Mouse (Mus musculus): ENCODE results near the gene Tgfbr2.
"Not testable (repeated sequence)": the region's sequence is repeated elsewhere in the genome, so short reads cannot be mapped to it uniquely, and the experiment has no call there.

Tgfbr2 gene

DNA sequence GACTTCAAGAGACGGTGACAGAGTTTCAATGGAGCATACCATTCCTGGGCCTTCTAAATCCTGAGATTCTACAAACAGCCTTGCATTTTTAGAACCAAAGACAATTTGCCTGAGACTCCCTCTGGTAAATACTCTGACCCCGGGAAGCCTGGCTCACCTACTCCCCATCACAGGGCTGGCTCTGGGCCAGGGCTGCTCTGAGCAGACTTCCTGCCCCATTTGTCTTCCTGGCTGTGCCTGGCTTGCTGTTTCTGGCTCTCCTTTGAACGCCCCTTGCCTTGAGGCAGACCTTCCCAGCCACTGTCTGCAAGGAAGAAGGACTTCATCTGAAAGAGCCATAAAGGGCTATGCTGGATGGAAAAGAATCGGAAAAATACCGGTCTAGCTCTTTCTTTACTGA is 83.2 kb downstream of the Tgfbr2 start:
- Histone ChIP-seq H3K27me3 (ENCODE audit: control insufficient read depth, insufficient read depth, low read length, poor library complexity, severe bottlenecking) (no peaks in the 10 kb centered on the region), H3K36me3 (ENCODE audit: control insufficient read depth, insufficient read depth, low read length, poor library complexity, severe bottlenecking) (peaks cover 38% of the 10 kb centered on the region)
- DNase-seq (ENCODE audit: low read depth, low spot score): no peak

- peaks cover 37% of the 10 kb centered on the region for H3K36me3 ChIP-seq (ENCODE audit: control insufficient read depth, insufficient read depth, low read length, poor library complexity, severe bottlenecking)
Observed at GRCm38 (mm10) chr9:116091101-116091841, 83.9 kb downstream of the Tgfbr2 start.

GRCm38 (mm10) chr9:116090296-116090695 is 84.9 kb downstream of the Tgfbr2 start:
- no peak for DNase-seq (ENCODE audit: low read depth, low spot score)
- Histone ChIP-seq H3K36me3 (ENCODE audit: control insufficient read depth, insufficient read depth, low read length, poor library complexity, severe bottlenecking) (peaks cover 34% of the 10 kb centered on the region), H3K27me3 (ENCODE audit: control insufficient read depth, insufficient read depth, low read length, poor library complexity, severe bottlenecking) (no peaks in the 10 kb centered on the region)

More at GRCm38 (mm10) chr9:116091101-116091841, 83.9 kb downstream of the Tgfbr2 start:
- no peaks in the 10 kb centered on the region for H3K27me3 ChIP-seq (ENCODE audit: control insufficient read depth, insufficient read depth, low read length, poor library complexity, severe bottlenecking)
- no peak for DNase-seq (ENCODE audit: low read depth, low spot score)

DNA sequence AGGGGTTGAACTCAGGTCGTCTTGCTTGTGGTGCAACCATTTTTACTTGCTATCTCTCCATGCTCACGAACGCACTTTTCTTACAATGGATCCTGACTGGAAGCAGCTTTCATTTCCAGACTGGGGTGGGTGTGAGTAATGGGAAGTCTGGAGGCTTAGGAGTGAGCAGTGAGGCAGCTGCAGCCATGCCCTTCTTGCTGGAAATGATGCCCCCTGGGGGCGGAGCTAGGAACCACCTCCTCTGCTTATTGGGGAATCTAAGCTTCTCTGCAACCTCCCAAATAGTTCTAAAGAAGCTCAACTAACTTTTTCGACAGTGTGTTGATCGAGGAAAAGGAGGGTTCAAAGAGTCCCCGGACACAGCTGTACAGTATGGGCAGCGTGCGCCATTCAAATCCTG is 86.2 kb downstream of the Tgfbr2 start:
- H3K27me3 ChIP-seq (ENCODE audit: control insufficient read depth, insufficient read depth, low read length, poor library complexity, severe bottlenecking): no peaks in the 10 kb centered on the region
- DNase-seq (ENCODE audit: low read depth, low spot score): peak; percentile 50
- H3K36me3 ChIP-seq (ENCODE audit: control insufficient read depth, insufficient read depth, low read length, poor library complexity, severe bottlenecking): peaks cover 32% of the 10 kb centered on the region

DNA sequence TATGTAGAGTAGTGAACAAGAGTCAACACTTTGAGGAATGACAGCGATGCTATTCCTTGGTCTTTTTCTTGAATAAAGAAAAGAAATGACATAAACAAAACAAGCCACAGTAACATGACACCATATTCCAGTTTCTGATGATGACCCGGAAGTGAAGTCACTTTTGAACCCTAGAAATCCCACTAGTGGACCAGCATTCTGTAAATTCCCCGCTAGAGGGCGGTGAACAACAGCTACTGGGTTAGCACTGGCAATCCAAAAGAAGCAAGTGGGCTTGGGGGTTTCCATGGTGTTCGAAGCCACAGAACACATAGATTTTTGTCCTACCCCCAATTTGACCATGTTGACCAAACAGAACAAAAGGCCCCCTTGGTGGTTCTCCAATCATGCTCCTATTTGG is 87.3 kb downstream of the Tgfbr2 start:
- DNase-seq (ENCODE audit: low read depth, low spot score): peak; percentile 85
- no peaks in the 10 kb centered on the region for H3K27me3 ChIP-seq (ENCODE audit: control insufficient read depth, insufficient read depth, low read length, poor library complexity, severe bottlenecking)

DNA sequence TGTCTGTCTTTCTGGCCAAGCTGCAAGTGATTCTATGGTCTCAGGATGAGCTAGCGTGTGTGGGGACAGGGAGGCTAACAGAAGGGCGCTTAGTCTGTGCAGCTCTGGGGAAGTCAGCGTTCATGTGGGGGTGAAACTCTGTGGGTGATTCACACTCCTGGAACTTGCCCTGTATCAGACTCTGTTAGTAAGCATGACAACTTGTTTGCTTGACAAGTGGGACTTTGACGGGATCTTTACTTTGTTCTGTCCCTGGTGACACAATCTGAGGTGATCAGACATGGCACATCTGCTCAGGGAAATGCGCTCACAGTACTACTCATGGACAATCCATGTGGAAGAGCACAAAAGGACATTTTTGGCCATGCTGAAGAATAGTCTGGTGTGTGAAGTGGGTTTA is 87.9 kb downstream of the Tgfbr2 start:
- H3K36me3 ChIP-seq (ENCODE audit: control insufficient read depth, insufficient read depth, low read length, poor library complexity, severe bottlenecking): peaks cover 26% of the 10 kb centered on the region
- no peaks in the 10 kb centered on the region for H3K27me3 ChIP-seq (ENCODE audit: control insufficient read depth, insufficient read depth, low read length, poor library complexity, severe bottlenecking)
- DNase-seq (ENCODE audit: low read depth, low spot score): no peak

More for the DNA sequence above, 87.3 kb downstream of the Tgfbr2 start:
- H3K36me3 ChIP-seq (ENCODE audit: control insufficient read depth, insufficient read depth, low read length, poor library complexity, severe bottlenecking): peaks cover 32% of the 10 kb centered on the region

- Histone ChIP-seq H3K27me3 (ENCODE audit: control insufficient read depth, insufficient read depth, low read length, poor library complexity, severe bottlenecking) (no peaks in the 10 kb centered on the region), H3K36me3 (ENCODE audit: control insufficient read depth, insufficient read depth, low read length, poor library complexity, severe bottlenecking) (peaks cover 20% of the 10 kb centered on the region)
- DNase-seq (ENCODE audit: low read depth, low spot score): no peak
Observed at GRCm38 (mm10) chr9:116085999-116086398, 89.2 kb downstream of the Tgfbr2 start.

DNA sequence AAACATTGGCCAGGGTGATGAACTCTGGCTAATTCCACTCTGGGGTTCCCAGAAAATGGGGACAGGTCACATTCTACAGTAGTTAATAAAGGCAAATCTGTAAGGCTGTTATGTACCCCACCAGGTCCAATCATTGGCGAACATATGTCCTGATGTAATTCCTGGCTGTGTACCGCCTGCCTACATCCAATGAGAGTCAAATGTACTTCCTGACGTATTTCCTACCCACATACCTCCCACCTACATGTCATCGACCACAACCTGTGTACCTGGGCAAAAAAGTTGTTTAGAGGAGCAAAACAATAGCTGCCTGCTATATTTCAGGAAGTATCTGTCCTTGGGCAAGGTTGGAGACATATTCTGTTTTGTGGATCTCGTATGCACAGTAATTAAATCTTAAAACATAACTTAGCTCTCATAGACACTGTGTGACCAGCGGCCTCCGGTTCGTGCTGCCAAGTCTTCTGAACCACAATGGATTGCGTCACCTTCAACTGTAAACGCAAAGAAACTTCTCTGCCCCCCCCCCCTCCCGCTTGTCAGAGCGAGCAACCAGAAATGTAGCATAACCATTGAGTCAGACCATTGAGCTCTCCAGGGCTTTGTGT is 90.7 kb downstream of the Tgfbr2 start:
- peak; percentile 52 for DNase-seq (ENCODE audit: low read depth, low spot score)
- Histone ChIP-seq H3K36me3 (ENCODE audit: control insufficient read depth, insufficient read depth, low read length, poor library complexity, severe bottlenecking) (peaks cover 11% of the 10 kb centered on the region), H3K27me3 (ENCODE audit: control insufficient read depth, insufficient read depth, low read length, poor library complexity, severe bottlenecking) (no peaks in the 10 kb centered on the region)

- H3K36me3 ChIP-seq (ENCODE audit: control insufficient read depth, insufficient read depth, low read length, poor library complexity, severe bottlenecking): peaks cover 9% of the 10 kb centered on the region
- DNase-seq (ENCODE audit: low read depth, low spot score): peak; percentile 82
- no peaks in the 10 kb centered on the region for H3K27me3 ChIP-seq (ENCODE audit: control insufficient read depth, insufficient read depth, low read length, poor library complexity, severe bottlenecking)
Observed at GRCm38 (mm10) chr9:116083726-116084323, 91.3 kb downstream of the Tgfbr2 start.

DNA sequence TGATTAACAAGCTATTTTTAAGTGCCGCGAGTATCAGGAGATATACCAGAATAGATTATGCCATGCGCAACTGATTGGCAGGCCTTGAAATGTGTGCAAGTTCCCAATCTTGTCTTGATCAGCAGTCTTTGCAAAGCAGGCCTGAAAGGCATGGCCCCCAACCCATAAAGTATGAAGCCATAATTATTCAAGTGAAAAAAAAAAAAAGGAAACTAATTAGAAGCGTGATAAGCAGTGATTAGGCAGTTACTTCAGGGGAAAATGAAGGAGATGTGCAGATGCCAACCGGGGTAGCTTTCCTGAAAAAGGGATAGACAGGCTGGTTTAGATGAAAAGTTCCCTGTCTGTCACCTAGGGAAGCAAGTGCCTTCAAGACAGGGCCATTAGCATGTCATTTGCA is 91.9 kb downstream of the Tgfbr2 start:
- DNase-seq (ENCODE audit: low read depth, low spot score): no peak
- Histone ChIP-seq H3K36me3 (ENCODE audit: control insufficient read depth, insufficient read depth, low read length, poor library complexity, severe bottlenecking) (peaks cover 3% of the 10 kb centered on the region), H3K27me3 (ENCODE audit: control insufficient read depth, insufficient read depth, low read length, poor library complexity, severe bottlenecking) (no peaks in the 10 kb centered on the region)

DNA sequence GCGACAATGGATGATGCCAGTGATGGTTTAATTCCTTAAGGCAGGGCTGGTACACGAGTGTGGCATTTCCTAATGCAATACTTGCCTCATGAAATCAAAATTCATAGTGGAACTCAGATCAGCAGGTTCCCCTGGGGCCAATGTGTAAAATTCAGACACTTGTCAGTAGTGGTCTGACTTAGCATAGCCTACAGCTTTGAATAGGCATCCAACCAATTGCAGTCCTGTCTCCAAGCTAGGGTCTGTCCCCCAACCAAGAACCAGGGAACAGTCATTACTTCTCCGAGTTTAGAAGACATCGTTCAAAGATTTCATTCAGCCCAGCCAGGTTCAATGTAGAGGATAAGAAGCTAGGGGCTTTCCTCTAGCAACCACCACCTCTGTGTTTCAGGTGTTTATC is 93.4 kb downstream of the Tgfbr2 start:
- Histone ChIP-seq H3K36me3 (ENCODE audit: control insufficient read depth, insufficient read depth, low read length, poor library complexity, severe bottlenecking) (no peaks in the 10 kb centered on the region; the same call in 1 of the 2 replicates), H3K27me3 (ENCODE audit: control insufficient read depth, insufficient read depth, low read length, poor library complexity, severe bottlenecking) (no peaks in the 10 kb centered on the region)
- DNase-seq (ENCODE audit: low read depth, low spot score): no peak

DNA sequence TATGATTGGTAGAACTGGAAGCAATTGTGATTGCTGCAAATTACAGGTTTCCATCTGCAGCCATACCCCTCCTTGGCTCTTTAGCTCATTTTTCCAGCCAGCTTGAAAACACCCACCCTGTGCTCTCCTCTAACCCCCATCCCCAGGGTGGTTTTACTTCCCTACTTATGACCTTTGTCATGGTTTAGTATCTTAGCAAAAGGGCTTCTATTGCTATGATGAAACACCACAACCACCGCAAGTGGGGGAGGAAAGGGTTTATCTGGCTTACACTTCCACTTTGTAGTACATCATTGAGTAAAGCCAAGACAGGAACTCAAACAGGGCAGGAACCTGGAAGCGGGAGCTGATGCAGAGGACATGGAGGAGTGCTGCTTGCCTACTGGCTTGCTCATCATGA is 97.7 kb downstream of the Tgfbr2 start:
- no peaks in the 10 kb centered on the region for H3K27me3 ChIP-seq (ENCODE audit: control insufficient read depth, insufficient read depth, low read length, poor library complexity, severe bottlenecking)
- DNase-seq (ENCODE audit: low read depth, low spot score): peak; percentile 54
- no peaks in the 10 kb centered on the region for H3K36me3 ChIP-seq (ENCODE audit: control insufficient read depth, insufficient read depth, low read length, poor library complexity, severe bottlenecking)

- DNase-seq (ENCODE audit: low read depth, low spot score): peak; percentile 35
- Histone ChIP-seq H3K36me3 (ENCODE audit: control insufficient read depth, insufficient read depth, low read length, poor library complexity, severe bottlenecking) (no peaks in the 10 kb centered on the region), H3K27me3 (ENCODE audit: control insufficient read depth, insufficient read depth, low read length, poor library complexity, severe bottlenecking) (no peaks in the 10 kb centered on the region)
Observed at GRCm38 (mm10) chr9:116076946-116077345, 98.2 kb downstream of the Tgfbr2 start.

DNA sequence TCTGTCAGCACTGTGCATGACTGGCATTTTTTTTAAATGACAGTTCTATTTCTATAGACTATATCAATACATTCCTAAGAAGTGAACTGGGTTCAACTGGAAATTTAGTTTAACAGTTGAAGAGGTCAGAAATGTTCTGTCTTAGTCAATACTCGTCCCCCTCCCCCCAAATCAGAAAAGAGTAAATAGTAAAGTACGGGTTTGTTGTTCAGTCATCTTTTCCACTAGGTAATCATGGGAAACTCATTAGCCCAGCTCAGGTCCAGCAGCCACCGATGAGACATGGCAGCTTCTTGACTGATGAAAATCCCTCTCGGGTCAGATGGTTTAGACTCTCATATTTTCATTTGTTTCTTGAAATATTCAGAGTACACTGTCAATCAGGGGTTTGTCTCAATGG is 99.0 kb downstream of the Tgfbr2 start:
- no peaks in the 10 kb centered on the region for H3K36me3 ChIP-seq (ENCODE audit: control insufficient read depth, insufficient read depth, low read length, poor library complexity, severe bottlenecking)
- no peaks in the 10 kb centered on the region for H3K27me3 ChIP-seq (ENCODE audit: control insufficient read depth, insufficient read depth, low read length, poor library complexity, severe bottlenecking)
- no peak for DNase-seq (ENCODE audit: low read depth, low spot score)

DNA sequence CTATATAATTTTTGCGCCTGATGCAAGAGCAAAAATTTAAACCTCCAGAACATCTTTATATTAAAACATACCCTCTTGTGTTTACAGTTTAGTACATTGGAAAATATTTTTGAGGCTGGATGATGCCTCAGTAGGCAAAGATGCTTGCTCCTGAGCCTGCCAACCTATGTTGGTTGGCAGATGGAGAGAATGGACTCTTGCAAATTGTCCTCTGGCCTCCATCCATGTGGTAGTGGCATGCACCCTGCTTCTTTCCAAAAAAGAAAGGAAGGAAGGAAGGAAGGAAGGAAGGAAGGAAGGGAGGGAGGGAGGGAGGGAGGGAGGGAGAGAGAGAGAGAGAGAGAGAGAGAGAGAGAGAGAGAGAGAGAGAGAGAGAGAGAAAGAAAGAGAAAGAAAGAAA is 103.6 kb downstream of the Tgfbr2 start:
- DNase-seq (ENCODE audit: low read depth, low spot score); H3K36me3 ChIP-seq (ENCODE audit: control insufficient read depth, insufficient read depth, low read length, poor library complexity, severe bottlenecking); H3K27me3 ChIP-seq (ENCODE audit: control insufficient read depth, insufficient read depth, low read length, poor library complexity, severe bottlenecking): not testable (repeated sequence)

Data from splenic B cell, adult 2 months (primary cell).